Mouse (Mus musculus): ENCODE results near the gene Ephb2.

GRCm38 (mm10) chr4:136757096-136757495, 78.7 kb downstream of the Ephb2 start:
- no peak for TF ChIP-seq GATA1 (IDR thresholded peaks at IDR 0.05; ENCODE audit: low read length)
- TF ChIP-seq TAL1 (IDR thresholded peaks at IDR 0.05; ENCODE audit: low read length) = no peak
